Mouse (Mus musculus) testis, postnatal 10 days (tissue): ENCODE measurements at regions not wholly inside any gene's neighbourhood (a gene's known extent, or its start where the extent isn't known, plus 50 kb on each side); places are given as distances from the start of the nearest gene placed in this dataset.

Source experiments
- DNase-seq: peaks from one replicate; pipeline ENCODE4 v3.0.0; 2021; ENCODE audit warnings: low spot score

DNA sequence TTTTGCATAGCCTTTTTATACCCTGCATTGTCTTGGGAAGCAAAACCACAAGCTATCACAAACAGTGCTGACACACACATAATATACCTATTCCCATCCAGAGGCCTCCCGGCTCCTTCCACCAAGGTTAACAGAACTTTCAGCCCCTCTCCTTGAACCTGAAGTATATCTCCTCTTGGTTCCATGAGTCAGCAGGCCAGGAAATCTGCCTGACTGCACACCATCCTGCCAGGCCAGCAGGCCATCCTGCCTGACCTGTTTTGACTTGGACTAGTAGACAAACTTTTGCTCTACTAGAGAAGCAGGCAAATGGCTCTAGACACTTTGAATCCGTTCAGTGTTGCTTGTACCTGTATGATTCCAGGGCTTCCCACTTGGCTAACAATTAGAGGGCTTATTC, 547.6 kb upstream of the N6amt1 start:
- DNase-seq = no peak

- no peak for DNase-seq
These were observed 577.9 kb upstream of the N6amt1 start for GRCm38 (mm10) chr16:86776086-86776485.

- DNase-seq = no peak
These were observed 581.4 kb upstream of the N6amt1 start for GRCm38 (mm10) chr16:86772586-86772985.

DNA sequence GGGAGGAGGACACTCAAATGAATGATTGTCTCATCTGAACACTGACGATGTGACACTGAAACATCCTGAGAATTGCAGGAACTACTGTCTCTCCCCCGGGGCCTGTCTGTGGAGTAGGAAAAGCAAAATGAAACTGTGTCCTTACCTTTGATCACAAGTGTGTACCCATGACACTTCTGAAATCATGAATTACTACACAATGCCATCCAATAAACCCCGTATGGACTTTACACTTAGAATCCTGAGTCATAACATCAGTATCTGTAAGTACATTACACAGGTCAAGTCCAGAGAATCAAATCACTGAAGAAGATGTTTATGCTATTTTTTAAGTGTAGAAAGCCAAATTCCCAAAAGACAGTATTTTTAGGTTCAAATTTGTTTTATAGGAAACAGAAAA, 585.1 kb upstream of the N6amt1 start:
- no peak for DNase-seq

DNA sequence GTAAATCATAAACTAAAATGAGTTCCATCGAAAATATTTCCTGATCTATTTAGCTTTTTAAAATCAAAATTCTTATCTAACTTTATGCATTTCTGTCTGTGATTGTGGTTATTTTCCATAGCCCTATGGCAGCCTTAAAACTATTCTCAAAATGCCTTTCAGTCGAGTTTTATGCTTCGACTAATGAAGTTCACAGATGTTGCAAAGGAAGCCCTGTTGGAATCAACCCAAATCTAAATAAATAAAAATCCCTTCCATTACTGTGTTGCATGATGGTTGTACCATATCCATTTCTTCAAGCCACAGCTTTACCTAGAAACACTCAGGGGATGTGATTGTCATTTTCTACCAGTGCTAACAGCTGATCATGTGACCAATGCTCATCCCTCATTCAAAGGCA, 585.6 kb upstream of the N6amt1 start:
- DNase-seq = no peak

DNA sequence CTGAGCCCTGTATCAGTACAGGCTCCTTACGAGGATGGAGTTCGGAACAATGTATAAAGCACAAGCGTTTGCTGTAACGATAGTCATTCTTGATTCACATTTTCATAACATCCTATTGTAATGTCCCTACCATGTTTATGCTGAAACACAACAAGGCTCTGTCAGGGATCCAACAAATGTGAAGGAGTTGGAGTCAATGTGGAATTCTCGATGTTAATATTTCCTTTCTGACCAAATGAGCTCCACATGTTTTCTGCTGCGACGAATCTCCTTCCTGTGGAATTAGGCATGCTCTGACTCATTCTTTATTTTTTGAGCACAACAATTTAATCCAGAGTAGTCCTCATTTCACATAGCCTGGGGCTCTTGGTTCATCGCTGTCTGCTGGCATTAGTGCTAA, 588.0 kb upstream of the N6amt1 start:
- DNase-seq = no peak

DNA sequence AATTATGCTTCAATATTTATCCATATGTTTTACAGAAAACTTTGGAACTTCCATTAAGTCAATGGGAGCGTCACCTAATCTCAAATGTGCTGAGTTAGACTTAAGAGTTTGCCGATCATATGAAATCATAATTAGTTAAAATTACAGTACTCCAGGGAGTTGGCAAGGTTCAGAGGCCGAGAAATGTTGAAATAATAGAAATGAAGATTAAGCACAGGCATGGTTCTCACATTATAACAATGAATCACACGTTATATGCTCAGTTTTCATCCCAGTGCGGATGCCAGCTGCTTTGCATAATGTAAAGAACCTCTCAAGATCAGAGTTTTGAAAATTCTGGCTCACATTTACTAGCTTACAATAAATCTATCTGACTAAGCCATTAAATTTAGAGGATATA, 612.7 kb upstream of the N6amt1 start:
- DNase-seq = no peak

DNA sequence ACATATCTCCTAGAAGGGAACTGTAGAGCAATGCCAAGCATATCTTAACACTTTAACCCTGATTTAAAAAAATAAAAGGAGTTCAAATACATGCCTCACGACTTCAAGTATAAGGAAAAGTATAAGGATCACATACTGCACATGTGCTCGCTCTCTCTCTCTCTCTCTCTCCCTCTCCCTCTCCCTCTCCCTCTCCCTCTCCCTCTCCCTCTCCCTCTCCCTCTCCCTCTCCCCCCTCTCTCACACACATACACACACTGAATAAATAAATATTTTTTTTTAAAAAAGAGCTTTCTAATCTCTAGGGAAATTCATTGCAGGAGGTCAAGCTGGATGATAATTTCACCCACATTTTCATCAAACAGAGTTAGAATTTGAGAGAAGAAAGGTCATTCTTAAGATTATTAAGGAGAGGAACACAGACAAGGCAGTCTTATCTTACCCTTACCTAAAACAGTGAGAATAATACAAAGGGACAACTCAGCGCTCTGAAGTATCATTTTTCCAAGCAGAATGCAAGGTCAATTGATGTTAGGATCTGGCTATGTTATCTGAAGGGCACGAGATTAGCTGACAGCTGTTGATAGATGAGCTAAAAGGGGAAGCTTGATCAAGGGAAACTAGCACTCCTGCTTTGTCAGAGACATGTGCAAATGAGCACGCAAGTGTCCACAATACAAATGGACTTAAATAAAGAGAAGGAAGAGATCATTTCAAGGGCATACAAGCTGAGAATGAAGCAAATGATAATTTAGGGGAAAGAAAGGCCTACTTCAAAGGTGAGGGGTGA, 634.8 kb upstream of the N6amt1 start:
- no peak for DNase-seq

- no peak for DNase-seq
These were observed 635.6 kb upstream of the N6amt1 start for GRCm38 (mm10) chr16:86718353-86718752.

GRCm38 (mm10) chr16:86701700-86702099, 652.3 kb upstream of the N6amt1 start:
- DNase-seq = no peak

GRCm38 (mm10) chr16:86694497-86694896, 659.5 kb upstream of the N6amt1 start:
- no peak for DNase-seq

- DNase-seq = no peak
These were observed 694.8 kb upstream of the N6amt1 start for GRCm38 (mm10) chr16:86659154-86659553.

DNA sequence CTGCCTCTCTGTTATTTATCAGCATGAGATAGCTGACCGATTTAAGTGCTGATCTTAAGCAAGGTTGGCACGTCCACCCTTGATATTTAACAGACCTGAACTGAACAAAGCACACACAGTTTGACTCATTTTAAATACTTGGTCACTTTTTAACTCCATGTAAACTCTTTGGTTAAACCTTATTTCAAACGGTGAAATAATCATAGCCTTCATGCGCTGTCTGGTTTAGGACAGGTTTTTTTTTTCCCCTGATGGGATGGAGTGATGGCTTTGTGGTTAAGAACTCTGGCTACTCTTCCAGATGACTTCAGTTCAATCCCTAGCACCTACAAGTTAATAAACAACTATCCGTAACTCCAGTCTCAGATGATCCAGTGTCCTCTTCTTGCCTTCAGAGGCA, 706.7 kb upstream of the N6amt1 start:
- no peak for DNase-seq

GRCm38 (mm10) chr16:86646753-86647152, 707.2 kb upstream of the N6amt1 start:
- DNase-seq = no peak

DNA sequence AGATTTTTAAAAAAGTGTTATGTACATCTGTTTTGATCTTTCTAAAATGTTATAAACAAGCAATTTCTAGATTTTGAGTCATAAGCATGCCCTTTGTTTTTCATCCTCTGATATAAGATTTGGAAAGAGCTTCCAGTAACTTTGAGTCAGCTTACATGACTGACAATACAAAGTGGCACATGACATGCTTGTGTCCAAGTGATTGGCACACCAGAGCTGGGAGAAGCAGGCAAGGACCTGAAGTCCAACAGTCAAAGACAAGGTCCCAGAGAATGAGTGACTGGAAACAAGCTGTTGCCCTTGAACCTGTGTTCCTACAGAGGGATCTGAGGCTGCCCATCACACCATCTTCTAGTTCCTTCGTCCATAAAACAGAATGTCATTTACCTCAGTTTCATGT, 708.5 kb upstream of the N6amt1 start:
- no peak for DNase-seq

DNA sequence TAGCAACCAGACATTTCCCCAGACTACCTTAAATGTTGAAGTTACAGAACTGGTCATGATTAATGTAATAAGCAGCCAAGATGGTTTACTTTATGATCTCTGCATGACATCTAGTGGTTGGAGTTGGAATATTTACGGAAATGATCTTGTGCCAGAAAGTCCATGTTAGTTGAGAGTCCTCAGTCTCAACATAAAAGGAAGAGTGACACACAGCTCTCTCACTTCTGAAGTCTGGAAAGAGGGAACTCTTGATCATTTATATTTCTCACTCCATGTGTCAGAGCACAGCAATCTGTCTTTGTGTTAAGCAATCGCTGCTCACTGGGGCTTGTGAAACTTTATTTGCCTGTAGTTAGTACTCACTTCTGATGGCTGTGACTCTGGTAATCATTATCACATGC, 709.1 kb upstream of the N6amt1 start:
- no peak for DNase-seq

GRCm38 (mm10) chr16:86604166-86604565, 702.5 kb upstream of the Adamts5 start:
- peak; percentile 49 for DNase-seq

DNA sequence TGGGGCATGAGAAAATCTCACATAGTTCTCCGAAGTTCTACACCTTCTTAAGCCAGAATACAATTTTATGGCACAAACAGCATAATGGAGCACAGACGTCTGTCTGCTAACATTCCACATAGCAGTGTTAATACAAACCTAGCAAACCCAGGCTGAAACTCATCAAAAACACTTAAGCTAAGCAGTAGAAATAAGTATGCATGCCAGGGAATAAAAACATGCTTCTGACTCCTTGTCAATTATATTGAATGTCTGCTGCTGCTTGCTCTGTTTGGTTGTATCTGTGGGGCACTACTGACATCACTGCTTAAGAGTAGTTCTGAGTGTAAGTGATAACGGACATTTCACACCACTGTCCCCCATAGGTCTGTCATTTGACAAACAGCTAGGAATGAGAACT, 693.4 kb upstream of the Adamts5 start:
- no peak for DNase-seq

- no peak for DNase-seq
These were observed 684.4 kb upstream of the Adamts5 start for GRCm38 (mm10) chr16:86586044-86586443.

GRCm38 (mm10) chr16:86578281-86578680, 676.7 kb upstream of the Adamts5 start:
- no peak for DNase-seq

DNA sequence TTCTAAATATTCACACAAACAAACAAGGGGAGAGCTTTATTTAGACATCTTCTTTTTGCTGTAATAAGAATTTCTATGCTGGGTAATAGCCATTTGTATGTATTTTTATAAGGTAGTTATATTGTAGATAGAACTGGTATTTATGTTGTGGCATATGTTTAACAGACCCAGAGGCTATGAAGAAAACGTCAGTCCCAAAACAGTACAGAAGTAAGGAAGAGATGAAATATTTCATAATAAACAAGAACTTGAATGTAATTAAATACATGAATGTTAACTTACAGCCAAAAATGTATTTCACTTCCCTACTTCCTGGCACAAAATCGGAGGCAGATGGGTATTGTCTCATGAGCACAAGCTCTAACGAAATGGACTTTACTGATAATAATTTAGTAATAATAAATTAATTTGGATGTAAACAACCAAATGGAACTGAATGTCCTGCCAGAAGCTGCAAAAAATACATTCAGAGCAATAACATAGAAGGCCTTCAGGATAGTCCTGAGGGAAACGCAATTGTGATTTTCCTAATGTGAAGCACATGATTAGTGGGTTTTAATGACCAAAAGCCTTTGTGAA, 645.9 kb upstream of the Adamts5 start:
- no peak for DNase-seq

GRCm38 (mm10) chr16:86546905-86547304, 645.3 kb upstream of the Adamts5 start:
- DNase-seq = no peak

DNA sequence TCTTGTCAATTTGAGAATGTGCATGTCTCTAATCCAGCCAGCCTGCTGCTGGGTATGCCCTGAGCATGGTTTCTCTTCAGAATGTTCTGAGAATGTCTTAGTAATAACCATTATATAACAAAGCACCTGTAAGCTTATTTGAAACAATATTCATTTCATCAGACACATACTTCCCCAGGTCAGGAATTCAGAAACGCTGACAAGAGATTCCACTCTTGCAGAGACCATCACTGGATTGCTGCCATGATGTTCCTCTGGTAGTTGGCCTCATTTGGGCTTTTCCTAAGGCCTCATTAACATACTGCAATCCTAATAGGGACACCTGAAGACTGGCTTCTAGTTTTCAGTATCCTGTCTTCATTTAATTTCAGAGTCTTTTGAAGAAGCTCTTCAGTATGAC, 642.5 kb upstream of the Adamts5 start:
- DNase-seq = no peak

DNA sequence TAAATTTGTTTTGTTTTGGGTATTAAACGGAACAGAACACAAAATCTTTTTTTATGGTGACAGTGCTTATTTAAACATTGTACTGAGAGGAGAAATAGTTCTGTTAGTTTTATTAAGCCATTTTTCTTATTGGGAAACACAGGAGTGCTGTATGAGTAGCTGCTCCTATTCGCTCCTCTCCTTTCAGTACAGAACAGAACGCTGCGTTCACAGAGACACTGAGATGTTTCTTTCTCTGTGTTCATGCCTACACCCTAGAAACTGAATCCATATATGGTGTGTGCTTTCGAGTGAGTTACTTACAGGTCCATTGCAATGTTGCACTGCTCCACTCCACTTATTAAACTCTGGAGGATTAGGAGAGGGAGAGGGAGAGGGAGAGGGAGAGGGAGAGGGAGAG, 634.9 kb upstream of the Adamts5 start:
- DNase-seq = no peak
